Mouse (Mus musculus): ENCODE data around the gene Unc13d.

Unc13d gene

GRCm38 (mm10) chr11:116104006-116104646, 26.4 kb upstream of the Unc13d start:
- H3K27me3 ChIP-seq (ENCODE audit: insufficient read depth, low read length) = peaks cover 37% of the 10 kb centered on the region

GRCm38 (mm10) chr11:116103572-116103971, 25.8 kb upstream of the Unc13d start:
- H3K27me3 ChIP-seq (ENCODE audit: insufficient read depth, low read length) = peaks cover 32% of the 10 kb centered on the region
- H3K36me3 ChIP-seq (ENCODE audit: insufficient read depth, low read length) = no peaks in the 10 kb centered on the region
- TF ChIP-seq POU5F1 (IDR thresholded peaks at IDR 0.05; ENCODE audit: borderline replicate concordance, low read length) = no peak
- TF ChIP-seq CTCF (conservative IDR thresholded peaks at IDR 0.05; ENCODE audit: low read length) = no peak
- TF ChIP-seq NANOG (IDR thresholded peaks at IDR 0.05; ENCODE audit: borderline replicate concordance, low read length) = no peak
- no peaks in the 10 kb centered on the region for H3K9me3 ChIP-seq (ENCODE audit: low read length)
- H3K4me3 ChIP-seq (replicated peaks; ENCODE audit: low read length) = peak overlapping the region; percentile 20
- peaks cover 94% of the 10 kb centered on the region for H3K4me1 ChIP-seq (replicated peaks; ENCODE audit: low read depth, low read length)

More at GRCm38 (mm10) chr11:116104006-116104646, 26.4 kb upstream of the Unc13d start:
- Histone ChIP-seq H3K4me1 (replicated peaks; ENCODE audit: low read depth, low read length) (peaks cover 96% of the 10 kb centered on the region), H3K36me3 (ENCODE audit: insufficient read depth, low read length) (no peaks in the 10 kb centered on the region), H3K4me3 (replicated peaks; ENCODE audit: low read length) (peak overlapping the region; percentile 53), H3K9me3 (ENCODE audit: low read length) (no peaks in the 10 kb centered on the region)
- TF ChIP-seq NANOG (IDR thresholded peaks at IDR 0.05; ENCODE audit: borderline replicate concordance, low read length) (no peak), POU5F1 (IDR thresholded peaks at IDR 0.05; ENCODE audit: borderline replicate concordance, low read length) (no peak), CTCF (conservative IDR thresholded peaks at IDR 0.05; ENCODE audit: low read length) (no peak)

GRCm38 (mm10) chr11:116102472-116102871, 24.7 kb upstream of the Unc13d start:
- Histone ChIP-seq H3K4me1 (replicated peaks; ENCODE audit: low read depth, low read length) (peaks cover 83% of the 10 kb centered on the region), H3K9me3 (ENCODE audit: low read length) (no peaks in the 10 kb centered on the region), H3K36me3 (ENCODE audit: insufficient read depth, low read length) (no peaks in the 10 kb centered on the region), H3K4me3 (replicated peaks; ENCODE audit: low read length) (peak overlapping the region; percentile 60; the same call in 1 of the 2 replicates), H3K27me3 (ENCODE audit: insufficient read depth, low read length) (peaks cover 21% of the 10 kb centered on the region)
- TF ChIP-seq CTCF (conservative IDR thresholded peaks at IDR 0.05; ENCODE audit: low read length) (no peak), POU5F1 (IDR thresholded peaks at IDR 0.05; ENCODE audit: borderline replicate concordance, low read length) (no peak), NANOG (IDR thresholded peaks at IDR 0.05; ENCODE audit: borderline replicate concordance, low read length) (no peak)

- Histone ChIP-seq H3K4me1 (replicated peaks; ENCODE audit: low read depth, low read length) (peaks cover 78% of the 10 kb centered on the region), H3K9me3 (ENCODE audit: low read length) (no peaks in the 10 kb centered on the region), H3K36me3 (ENCODE audit: insufficient read depth, low read length) (no peaks in the 10 kb centered on the region), H3K27me3 (ENCODE audit: insufficient read depth, low read length) (peaks cover 16% of the 10 kb centered on the region), H3K4me3 (replicated peaks; ENCODE audit: low read length) (peak overlapping the region; percentile 60)
- no peak for TF ChIP-seq NANOG (IDR thresholded peaks at IDR 0.05; ENCODE audit: borderline replicate concordance, low read length)
- TF ChIP-seq CTCF (conservative IDR thresholded peaks at IDR 0.05; ENCODE audit: low read length) = no peak
- TF ChIP-seq POU5F1 (IDR thresholded peaks at IDR 0.05; ENCODE audit: borderline replicate concordance, low read length) = no peak
Measured at GRCm38 (mm10) chr11:116101931-116102381, 24.2 kb upstream of the Unc13d start.

- no peak for TF ChIP-seq NANOG (IDR thresholded peaks at IDR 0.05; ENCODE audit: borderline replicate concordance, low read length)
- no peak for TF ChIP-seq CTCF (conservative IDR thresholded peaks at IDR 0.05; ENCODE audit: low read length)
- no peak for TF ChIP-seq POU5F1 (IDR thresholded peaks at IDR 0.05; ENCODE audit: borderline replicate concordance, low read length)
- peaks cover 67% of the 10 kb centered on the region for H3K4me1 ChIP-seq (replicated peaks; ENCODE audit: low read depth, low read length)
- H3K36me3 ChIP-seq (ENCODE audit: insufficient read depth, low read length) = no peaks in the 10 kb centered on the region
- peaks cover 6% of the 10 kb centered on the region for H3K27me3 ChIP-seq (ENCODE audit: insufficient read depth, low read length)
- no peak overlapping the region for H3K4me3 ChIP-seq (replicated peaks; ENCODE audit: low read length)
- H3K9me3 ChIP-seq (ENCODE audit: low read length) = no peaks in the 10 kb centered on the region
Measured at GRCm38 (mm10) chr11:116100839-116101238, 23.1 kb upstream of the Unc13d start.

GRCm38 (mm10) chr11:116100385-116100784, 22.6 kb upstream of the Unc13d start:
- TF ChIP-seq POU5F1 (IDR thresholded peaks at IDR 0.05; ENCODE audit: borderline replicate concordance, low read length) = no peak
- TF ChIP-seq NANOG (IDR thresholded peaks at IDR 0.05; ENCODE audit: borderline replicate concordance, low read length) = no peak
- TF ChIP-seq CTCF (conservative IDR thresholded peaks at IDR 0.05; ENCODE audit: low read length) = no peak
- Histone ChIP-seq H3K36me3 (ENCODE audit: insufficient read depth, low read length) (no peaks in the 10 kb centered on the region), H3K4me1 (replicated peaks; ENCODE audit: low read depth, low read length) (peaks cover 62% of the 10 kb centered on the region), H3K9me3 (ENCODE audit: low read length) (no peaks in the 10 kb centered on the region), H3K4me3 (replicated peaks; ENCODE audit: low read length) (0 out of 2 replicates have a peak overlapping the region, but pooled peaks have one; percentile 30), H3K27me3 (ENCODE audit: insufficient read depth, low read length) (peaks cover 2% of the 10 kb centered on the region; the same call in 1 of the 2 replicates)

- Histone ChIP-seq H3K27me3 (ENCODE audit: insufficient read depth, low read length) (no peaks in the 10 kb centered on the region), H3K4me3 (replicated peaks; ENCODE audit: low read length) (no peak overlapping the region)
- TF ChIP-seq CTCF (conservative IDR thresholded peaks at IDR 0.05; ENCODE audit: low read length) (no peak), NANOG (IDR thresholded peaks at IDR 0.05; ENCODE audit: borderline replicate concordance, low read length) (no peak), POU5F1 (IDR thresholded peaks at IDR 0.05; ENCODE audit: borderline replicate concordance, low read length) (no peak)
Measured at GRCm38 (mm10) chr11:116099462-116099861, 21.7 kb upstream of the Unc13d start.

GRCm38 (mm10) chr11:116098711-116099460, 21.1 kb upstream of the Unc13d start:
- no peaks in the 10 kb centered on the region for H3K27me3 ChIP-seq (ENCODE audit: insufficient read depth, low read length)
- no peaks in the 10 kb centered on the region for H3K9me3 ChIP-seq (ENCODE audit: low read length)
- TF ChIP-seq POU5F1 (IDR thresholded peaks at IDR 0.05; ENCODE audit: borderline replicate concordance, low read length) (no peak), NANOG (IDR thresholded peaks at IDR 0.05; ENCODE audit: borderline replicate concordance, low read length) (no peak), CTCF (conservative IDR thresholded peaks at IDR 0.05; ENCODE audit: low read length) (no peak)
- no peaks in the 10 kb centered on the region for H3K36me3 ChIP-seq (ENCODE audit: insufficient read depth, low read length)
- no peak overlapping the region for H3K4me3 ChIP-seq (replicated peaks; ENCODE audit: low read length)
- H3K4me1 ChIP-seq (replicated peaks; ENCODE audit: low read depth, low read length) = peaks cover 52% of the 10 kb centered on the region

More at GRCm38 (mm10) chr11:116099462-116099861, 21.7 kb upstream of the Unc13d start:
- H3K9me3 ChIP-seq (ENCODE audit: low read length) = no peaks in the 10 kb centered on the region
- H3K4me1 ChIP-seq (replicated peaks; ENCODE audit: low read depth, low read length) = peaks cover 55% of the 10 kb centered on the region
- no peaks in the 10 kb centered on the region for H3K36me3 ChIP-seq (ENCODE audit: insufficient read depth, low read length)

Measured in E14TG2a.4 (cell line).